Mouse (Mus musculus): ENCODE results near the gene Rassf3.
A peak's percentile ranks its signal among the peaks of the same experiment; 100 is the strongest.

The Rassf3 gene

DNA sequence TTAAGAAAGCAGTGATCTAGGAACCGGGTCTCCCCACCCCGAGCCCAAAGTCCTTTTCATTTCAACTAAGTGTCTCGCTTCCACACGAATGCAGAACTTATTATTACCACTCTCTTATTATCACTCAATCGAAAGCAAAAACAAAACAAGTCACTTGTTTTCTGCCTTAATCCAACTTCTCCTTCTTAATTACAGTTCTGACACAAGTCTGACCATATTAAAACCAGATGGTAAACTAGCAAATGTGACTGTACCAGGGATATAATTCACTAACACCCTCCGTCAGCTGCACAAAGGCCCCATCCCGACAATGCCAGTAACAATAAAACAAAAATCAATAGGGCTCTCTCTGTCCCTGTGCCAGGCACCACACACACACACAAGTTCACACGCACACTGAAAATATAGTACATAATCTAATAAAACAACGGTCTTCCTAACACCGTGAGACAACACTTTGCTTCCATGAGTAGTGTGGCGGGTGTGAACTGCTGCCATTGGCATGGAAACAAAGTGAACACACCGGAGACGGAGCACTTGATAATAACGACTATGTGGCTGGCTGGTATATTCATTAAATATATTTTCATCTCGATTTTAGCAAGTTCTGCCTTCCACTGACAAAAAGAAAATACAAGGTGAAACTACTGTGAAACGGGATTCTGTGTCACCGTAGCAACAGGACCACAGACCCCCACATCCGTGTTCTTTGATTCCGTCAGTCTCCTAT, 16.9 kb downstream of the Rassf3 start:
- DNase-seq, result no peak

- DNase-seq, result no peak
Measured at GRCm38 (mm10) chr10:121458408-121458807, 17.7 kb downstream of the Rassf3 start.

DNA sequence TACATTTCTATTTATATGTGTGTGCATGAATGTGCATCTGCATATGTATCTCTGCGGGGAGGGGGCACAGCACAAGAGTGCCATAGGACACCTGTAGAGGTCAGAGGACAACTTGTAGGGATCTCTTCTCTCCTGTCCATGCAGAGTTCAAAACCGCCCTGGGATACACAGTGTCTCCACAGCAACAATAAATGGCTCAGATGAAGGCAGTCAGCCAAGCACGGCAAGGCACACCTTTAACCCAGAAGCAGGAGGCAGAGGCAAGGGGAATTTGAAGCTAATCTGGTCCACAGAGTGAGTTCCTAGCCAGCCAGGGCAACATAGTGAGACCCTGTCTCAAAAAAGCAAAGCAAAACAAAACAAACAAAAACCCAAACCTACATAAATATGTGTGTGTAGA, 18.8 kb downstream of the Rassf3 start:
- DNase-seq, result no peak

DNA sequence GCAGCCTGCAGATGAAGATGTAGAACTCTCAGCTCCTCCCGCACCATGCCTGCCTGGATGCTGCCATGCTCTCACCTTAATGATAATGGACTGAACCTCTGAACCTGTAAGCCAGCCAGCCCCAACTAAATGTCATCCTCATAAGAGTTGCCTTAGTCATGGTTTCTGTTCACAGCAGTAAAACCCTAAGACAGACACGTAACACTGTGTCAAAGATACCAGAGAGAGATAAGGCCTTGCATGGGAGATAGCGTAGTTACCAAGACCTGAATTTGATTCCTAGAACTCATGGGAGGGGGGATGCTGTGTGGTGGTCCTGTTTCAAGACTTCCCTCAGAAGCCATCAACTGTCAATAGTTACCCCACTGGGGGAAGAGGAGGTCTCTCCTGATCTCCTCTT, 20.6 kb downstream of the Rassf3 start:
- DNase-seq, result no peak

DNA sequence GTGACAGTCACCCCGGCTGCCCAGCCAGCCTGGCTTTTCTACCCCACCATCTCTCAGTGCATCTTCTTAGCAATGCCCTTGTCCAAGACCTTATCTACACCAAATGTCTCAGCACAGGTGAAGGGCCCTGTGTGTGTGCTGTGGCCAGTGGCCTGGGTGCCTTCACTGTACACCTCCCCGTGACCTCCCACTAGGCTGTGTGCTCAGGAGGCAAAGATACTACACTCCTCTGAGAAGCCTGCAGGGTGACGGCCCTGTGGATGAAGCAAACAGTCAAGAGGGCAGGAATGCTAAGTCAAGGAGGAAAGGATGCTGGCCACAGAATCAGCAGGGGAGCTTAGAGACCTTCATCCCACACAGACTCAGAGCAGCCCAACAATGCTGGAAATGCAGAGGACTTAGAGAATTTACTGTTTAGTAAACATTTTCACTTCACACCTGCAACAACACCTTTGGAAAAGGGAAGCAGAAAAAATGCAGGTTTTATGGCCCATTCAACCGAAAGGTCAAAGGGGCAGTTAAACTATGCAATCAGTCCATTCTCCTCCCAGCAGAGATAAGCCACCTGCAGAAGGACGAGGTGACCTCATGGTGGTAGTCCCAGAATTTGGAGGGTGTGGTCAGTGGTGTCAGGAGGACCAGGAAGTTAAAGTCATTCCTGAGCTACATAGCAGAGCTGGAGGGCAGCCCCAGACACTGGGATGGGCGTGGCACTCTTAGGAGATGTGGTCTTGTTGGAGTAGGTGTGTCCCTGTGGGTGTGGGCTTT, 21.3 kb downstream of the Rassf3 start:
- DNase-seq, result no peak

DNA sequence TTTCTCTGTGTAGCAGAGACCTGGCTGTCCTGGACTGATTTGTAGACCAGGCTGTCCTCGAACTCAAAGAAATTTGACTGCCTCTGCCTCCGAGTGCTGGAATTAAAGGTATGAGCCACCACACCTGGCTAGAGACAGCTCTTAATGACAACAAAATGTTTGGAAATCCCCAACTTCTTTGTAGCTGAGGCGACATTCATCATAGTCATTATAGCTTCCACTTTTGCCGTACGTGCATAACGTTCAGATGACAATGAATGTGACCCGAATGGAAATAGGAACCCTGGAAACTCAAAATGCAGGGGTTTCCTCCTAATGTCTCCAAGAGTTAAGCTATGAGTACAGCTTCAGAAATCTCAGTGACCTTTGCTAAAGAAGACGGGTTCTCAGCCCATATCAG, 22.1 kb downstream of the Rassf3 start:
- no peak for DNase-seq

DNA sequence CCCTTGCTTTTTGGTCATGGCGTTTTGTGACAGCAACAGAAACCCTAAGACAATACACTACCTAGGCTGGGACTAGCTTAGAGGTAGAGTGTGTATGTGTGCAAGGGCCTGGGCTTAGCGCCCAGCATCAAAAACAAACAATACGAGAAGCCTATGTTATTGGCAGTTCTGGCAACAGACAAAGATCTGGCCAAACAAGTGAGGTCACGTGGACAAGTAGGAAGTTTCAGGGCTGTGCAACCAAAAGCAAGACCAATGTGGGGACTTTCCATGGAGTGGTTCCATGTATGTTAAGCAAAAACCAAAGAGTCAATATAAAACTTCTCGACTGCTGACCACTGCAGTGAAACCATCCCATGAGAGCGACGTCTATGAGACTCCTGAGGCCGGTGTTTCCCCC, 30.3 kb downstream of the Rassf3 start:
- no peak for DNase-seq

DNA sequence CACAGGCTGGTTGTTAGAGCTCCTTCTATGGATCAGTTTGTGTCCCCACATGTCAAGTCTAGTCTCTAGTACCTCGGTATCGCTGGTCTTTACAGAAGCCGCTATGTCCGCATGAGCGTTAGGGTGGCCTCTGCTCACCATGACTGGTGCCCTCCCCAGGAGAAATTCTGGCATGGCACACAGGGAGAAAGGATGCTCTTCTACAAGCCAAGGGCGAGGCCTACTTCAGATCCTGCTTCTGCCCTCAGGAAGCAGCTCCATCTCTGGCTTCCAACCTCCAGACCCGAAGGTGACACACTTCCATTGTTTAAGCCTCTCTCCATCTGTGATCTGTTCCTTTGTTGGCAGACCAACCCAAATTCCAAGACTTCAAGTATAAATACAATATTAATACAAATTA, 31.9 kb downstream of the Rassf3 start:
- DNase-seq, result no peak

- no peak for DNase-seq
Measured at GRCm38 (mm10) chr10:121443791-121444190, 32.4 kb downstream of the Rassf3 start.

- no peak for DNase-seq
Measured at GRCm38 (mm10) chr10:121439310-121439731, 36.8 kb downstream of the Rassf3 start.

DNA sequence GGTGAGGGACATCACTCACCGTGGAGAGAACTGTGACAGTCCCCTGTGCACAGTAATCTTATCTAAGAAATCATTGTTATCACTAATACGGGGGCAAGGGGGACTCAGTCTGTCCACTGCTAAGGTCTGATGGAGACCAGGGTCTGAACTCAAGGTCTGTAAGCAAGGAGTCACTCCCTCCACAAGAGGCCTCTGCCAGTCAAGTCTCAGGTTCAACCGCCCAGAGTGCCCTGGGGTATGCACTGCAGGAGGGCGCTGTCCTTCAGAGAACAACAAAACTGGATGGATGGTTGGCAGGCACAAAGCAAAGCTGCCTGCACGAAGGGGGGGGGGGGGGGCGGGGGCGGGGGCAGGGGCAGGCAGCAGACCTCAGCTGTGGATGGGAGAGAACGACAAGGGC, 38.0 kb downstream of the Rassf3 start:
- DNase-seq, result no peak

GRCm38 (mm10) chr10:121436693-121437092, 39.5 kb downstream of the Rassf3 start:
- no peak for DNase-seq

- DNase-seq, result no peak
Measured at GRCm38 (mm10) chr10:121436258-121436645, 39.9 kb downstream of the Rassf3 start.

DNA sequence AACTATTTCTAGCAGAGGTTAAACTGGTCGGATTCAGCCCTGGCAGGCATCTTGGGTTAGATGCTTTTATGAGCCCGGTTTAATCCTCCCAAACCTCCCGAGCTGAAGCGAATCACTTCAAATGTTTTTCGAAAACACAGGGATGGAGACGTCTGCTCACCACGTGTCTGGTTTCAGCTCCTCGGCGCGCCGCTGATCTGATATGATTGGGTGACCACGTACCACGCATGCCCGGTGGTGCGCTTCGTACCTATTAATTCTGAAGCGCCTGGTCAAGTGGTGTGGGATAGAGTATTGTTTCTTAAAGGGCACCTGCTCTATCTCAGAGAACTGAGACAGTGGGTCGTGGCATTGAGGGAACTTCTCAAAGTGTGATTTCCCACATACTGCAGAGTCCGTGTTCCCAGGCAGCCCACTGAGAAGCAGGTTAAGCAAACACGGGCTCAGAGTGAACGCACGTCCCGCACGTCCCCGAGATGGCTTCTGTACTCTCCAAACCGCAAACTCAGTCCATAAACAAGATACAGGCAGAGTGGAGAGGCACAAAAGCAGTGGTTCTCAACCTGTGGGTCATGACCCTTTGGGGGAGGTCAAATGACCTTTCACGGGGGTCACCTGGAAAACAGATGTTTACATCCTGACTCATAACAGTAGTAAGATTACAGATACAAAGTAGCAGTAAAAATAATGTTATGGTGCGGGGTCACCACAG, 40.4 kb downstream of the Rassf3 start:
- no peak for DNase-seq

- no peak for DNase-seq
Measured at GRCm38 (mm10) chr10:121434441-121435103, 41.6 kb downstream of the Rassf3 start.

DNA sequence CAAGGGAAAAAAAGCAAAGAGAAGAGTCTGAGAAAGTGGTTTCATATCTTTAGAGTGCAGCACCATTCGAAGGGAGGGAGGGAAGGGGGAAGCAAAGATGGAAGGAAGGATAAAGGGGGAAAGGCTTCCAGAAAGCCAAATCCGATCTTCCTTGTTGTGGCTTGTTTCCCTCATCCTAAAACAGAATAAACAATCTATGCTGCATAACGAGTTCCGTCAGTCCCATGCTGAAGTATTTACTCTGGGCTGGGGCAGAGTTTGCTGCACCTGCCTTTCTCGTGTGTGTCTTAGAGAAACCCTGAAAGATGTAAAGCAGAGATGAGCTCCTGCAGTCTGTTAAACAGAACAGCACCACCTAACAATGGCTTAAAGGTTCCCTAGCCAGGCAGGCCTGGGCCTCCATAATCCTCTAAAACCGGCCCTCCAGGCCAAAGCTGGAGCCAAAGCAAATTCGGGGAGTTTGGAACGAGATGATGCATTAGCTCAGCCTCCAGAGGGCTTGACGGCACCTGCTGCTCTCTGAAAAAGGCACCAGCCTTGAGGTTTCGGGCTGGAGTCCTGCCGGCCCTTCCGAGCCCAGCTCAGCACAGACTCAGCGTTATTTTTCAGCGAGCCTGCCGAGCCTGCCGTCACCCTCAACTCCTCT, 43.4 kb downstream of the Rassf3 start:
- no peak for DNase-seq

DNA sequence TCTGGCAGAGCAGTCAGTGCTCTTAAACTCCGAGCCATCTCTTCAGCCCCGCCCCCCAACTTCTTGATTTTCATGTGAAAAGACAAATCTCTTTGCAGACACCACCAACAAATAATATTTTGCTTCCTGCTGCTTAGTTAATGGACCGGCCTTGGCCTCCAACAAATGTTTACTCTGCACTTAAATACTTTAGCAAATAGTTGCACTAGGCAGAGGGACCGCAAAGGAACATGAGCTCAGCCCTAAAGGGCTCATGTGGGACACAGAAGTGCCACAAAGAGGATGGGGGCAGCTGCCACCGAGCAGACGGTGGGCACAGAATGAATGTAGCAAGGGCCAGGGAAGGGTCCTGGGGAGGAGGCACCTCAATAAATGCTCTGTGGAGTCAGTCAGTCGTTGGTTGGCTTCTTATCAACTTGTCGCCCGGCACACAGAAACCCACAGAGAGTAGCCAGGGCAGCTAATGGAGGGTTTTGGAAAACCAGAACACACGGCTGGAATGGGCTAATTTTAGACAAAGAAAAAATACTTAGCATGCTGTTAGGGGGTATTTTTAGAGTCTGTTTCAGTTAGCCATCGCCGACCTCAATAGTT, 44.0 kb downstream of the Rassf3 start:
- DNase-seq, result no peak

- DNase-seq, result no peak
Measured at GRCm38 (mm10) chr10:121430764-121431540, 45.2 kb downstream of the Rassf3 start.

GRCm38 (mm10) chr10:121429981-121430682, 46.0 kb downstream of the Rassf3 start:
- DNase-seq, result peak; percentile 53

DNA sequence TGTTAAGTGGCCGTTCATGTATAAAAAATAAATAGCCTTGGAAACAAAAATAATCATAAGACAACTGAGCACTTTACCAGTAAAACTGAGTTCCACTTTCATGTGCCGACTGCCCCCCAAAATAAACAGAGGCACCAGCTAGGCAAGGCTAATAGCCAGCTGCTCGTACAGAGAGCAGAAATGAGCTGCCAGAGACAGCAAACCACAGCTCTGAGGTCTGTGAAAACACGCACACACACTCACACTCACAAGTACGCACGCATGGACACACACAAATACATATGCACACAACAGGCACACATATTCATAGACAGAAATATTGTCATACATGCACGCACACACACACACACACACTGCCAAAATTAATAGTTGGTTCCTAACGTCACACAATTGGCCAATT, 46.6 kb downstream of the Rassf3 start:
- DNase-seq, result no peak

DNA sequence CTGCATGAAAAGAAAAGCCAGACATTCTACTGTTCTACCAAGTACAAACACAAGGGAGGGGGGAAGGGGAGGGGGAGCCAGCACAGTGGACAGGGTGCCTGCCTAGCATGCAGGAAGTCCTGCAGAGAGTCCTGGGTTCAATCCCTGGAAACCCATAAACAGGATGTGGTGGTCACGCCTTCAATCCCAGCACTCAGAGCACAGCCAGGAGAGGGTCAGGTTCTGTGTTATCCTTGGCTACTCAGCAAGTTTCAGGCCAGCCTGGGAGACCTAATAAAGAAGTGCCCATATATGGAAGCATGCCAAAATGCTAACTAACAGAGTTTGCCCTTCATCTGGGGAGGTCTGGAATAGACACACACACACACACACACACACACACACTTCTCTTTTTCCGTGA, 47.1 kb downstream of the Rassf3 start:
- no peak for DNase-seq

All from thymus, postnatal 25 days (tissue).